Mouse (Mus musculus): ENCODE data around the gene Gm15517.
"Not testable (repeated sequence)": the region's sequence is repeated elsewhere in the genome, so short reads cannot be mapped to it uniquely, and the experiment has no call there.

GRCm38 (mm10) chr7:44250732-44251275 is 10.4 kb upstream of the Gm15517 start:
- TF ChIP-seq CTCF (IDR thresholded peaks at IDR 0.05; ENCODE audit: extremely low read depth, insufficient read depth, insufficient read length, insufficient replicate concordance); POLR2A (IDR thresholded peaks at IDR 0.05; ENCODE audit: low read depth, low read length): not testable (repeated sequence)

Measured in spleen, adult 2 months (tissue).